Mouse (Mus musculus) right cerebral cortex, postnatal 36 days (tissue): ENCODE measurements around the gene Efcab11.
A peak's percentile ranks its signal among the peaks of the same experiment; 100 is the strongest.

ENCODE experiments used
- DNase-seq, 2 experiments: peaks; one replicate each; pipeline ENCODE4 v3.0.0; 2022; ENCODE audit warnings: low spot score in 2 of 2, mixed read lengths in 1 of 2

The Efcab11 gene

GRCm38 (mm10) chr12:99671866-99672191 is 212.4 kb downstream of the Efcab11 start:
- DNase-seq: no peak

- DNase-seq: no peak
These were observed 212.9 kb downstream of the Efcab11 start for GRCm38 (mm10) chr12:99671162-99671865.

- DNase-seq: no peak
These were observed 213.5 kb downstream of the Efcab11 start for GRCm38 (mm10) chr12:99670762-99671152.

GRCm38 (mm10) chr12:99669976-99670761 is 214.1 kb downstream of the Efcab11 start:
- DNase-seq: no peak

- no peak for DNase-seq
These were observed 229.0 kb downstream of the Efcab11 start for GRCm38 (mm10) chr12:99654991-99655880.

- no peak for DNase-seq
These were observed 231.8 kb downstream of the Efcab11 start for GRCm38 (mm10) chr12:99652459-99652858.

- no peak for DNase-seq
These were observed 234.5 kb downstream of the Efcab11 start for GRCm38 (mm10) chr12:99649732-99650131.

GRCm38 (mm10) chr12:99648781-99649180 is 235.5 kb downstream of the Efcab11 start:
- no peak for DNase-seq

GRCm38 (mm10) chr12:99646556-99647354 is 237.5 kb downstream of the Efcab11 start:
- no peak for DNase-seq

- DNase-seq: peak; percentile 51 to 67
These were observed 238.8 kb downstream of the Efcab11 start for GRCm38 (mm10) chr12:99645418-99645817.

GRCm38 (mm10) chr12:99644966-99645365 is 239.3 kb downstream of the Efcab11 start:
- DNase-seq: no peak
